Mouse (Mus musculus) small intestine, adult 2 months (tissue): ENCODE measurements around the gene Rbfox1.

Source experiments
- CTCF ChIP-seq: fragments of 200-500 bp; IDR thresholded peaks from 2 replicates; pipeline ENCODE4 v1.5.1; 2012; ENCODE audit warnings: low read depth, mild to moderate bottlenecking, control low read depth, inconsistent platforms, low read length, moderate library complexity, mixed read lengths; ENCODE audit not compliant: insufficient replicate concordance, insufficient read length; ENCODE audit errors: extremely low read depth
- POLR2A ChIP-seq: fragments of 200-500 bp; IDR thresholded peaks from 2 replicates; pipeline ENCODE4 v1.6.1; 2012; ENCODE audit warnings: low read depth, mild to moderate bottlenecking, control low read depth, inconsistent platforms, low read length, moderate library complexity

- TF ChIP-seq POLR2A (no peak), CTCF (no peak)
Observed at GRCm38 (mm10) chr16:6381572-6381971, 496.4 kb downstream of the Rbfox1 start.
